ENCODE assay signal across 7 mouse cellular contexts in genomic region chr13:112271901-112272537, GRCm38 (mm10). TPM values are rescaled to one million over a fixed set of nuclear protein-coding genes. Genes with fewer than 3 reads are reported as not detected.
A peak's percentile ranks its signal among the peaks of the same experiment; 100 is the strongest.
DNase-seq lines count a peak whose midpoint lies in the region; ATAC-seq and TF ChIP-seq lines count a peak whose summit lies in the region.

No protein-coding gene starts in this region.

- no peaks in the 10 kb centered on the region for H3K4me1 ChIP-seq in bone marrow macrophage, adult 2 months (ENCODE audit: control insufficient read depth, insufficient read depth, low read length)

- no peak overlapping the region for H3K27ac ChIP-seq in bone marrow macrophage, adult 2 months (ENCODE audit: insufficient read depth, low read depth, low read length)

- peak; percentile 42; the same call in 1 of the 2 replicates for TF ChIP-seq CTCF in bone marrow macrophage, adult 2 months (IDR thresholded peaks at IDR 0.05; ENCODE audit: low read depth, low read length)

- peak; percentile 56; the same call in 1 of the 2 replicates for ATAC-seq in monocyte, adult 5-6 weeks (replicated peaks; ENCODE audit: insufficient number of reproducible peaks, low FRiP score, low TSS enrichment, poor library complexity, severe bottlenecking)

- DNase-seq in layer of hippocampus, adult 11-12 months (ENCODE audit: low spot score): peak; percentile 37
- no peak for DNase-seq in layer of hippocampus, adult 9-10 months (ENCODE audit: low spot score)
- DNase-seq in ES-CJ7 (ENCODE audit: low read depth, low spot score): peak; percentile 77
- DNase-seq in hindlimb bud, embryonic 11.5 days (ENCODE audit: extremely low spot score, low read depth, low spot score): peak; percentile 62
- DNase-seq in ovary, postnatal 36 days (ENCODE audit: low spot score): no peak

- H3K4me3 ChIP-seq in bone marrow macrophage, adult 2 months (ENCODE audit: insufficient read depth, low read length): no peak overlapping the region

- TF ChIP-seq POLR2A in bone marrow macrophage, adult 2 months (IDR thresholded peaks at IDR 0.05; ENCODE audit: borderline replicate concordance, low read depth, low read length): no peak

RNA-seq across cellular contexts. Expression of gene Ankrd55, which starts 16.2 kb away (rescaled TPM):
- polyA plus RNA-seq in bone marrow macrophage, adult 2 months (2012; ENCODE audit: insufficient read depth, insufficient read length, missing spikeins): 3.0 and 3.2 TPM in 2 replicates
- 0.68 TPM in 1 of 3 replicates, not detected in the others for total RNA-seq in monocyte, adult 5-6 weeks (2017)

Comparison
In these comparisons a context has a peak if more than half of its experiments do, and no peak if none do; other contexts are left out.
1. DNase-seq: peak in layer of hippocampus, adult 11-12 months (single experiment), ES-CJ7 (single experiment) and hindlimb bud, embryonic 11.5 days (single experiment); none in layer of hippocampus, adult 9-10 months (single experiment) and ovary, postnatal 36 days (single experiment).